ENCODE assay signal across 8 mouse cellular contexts in the genomic region with DNA sequence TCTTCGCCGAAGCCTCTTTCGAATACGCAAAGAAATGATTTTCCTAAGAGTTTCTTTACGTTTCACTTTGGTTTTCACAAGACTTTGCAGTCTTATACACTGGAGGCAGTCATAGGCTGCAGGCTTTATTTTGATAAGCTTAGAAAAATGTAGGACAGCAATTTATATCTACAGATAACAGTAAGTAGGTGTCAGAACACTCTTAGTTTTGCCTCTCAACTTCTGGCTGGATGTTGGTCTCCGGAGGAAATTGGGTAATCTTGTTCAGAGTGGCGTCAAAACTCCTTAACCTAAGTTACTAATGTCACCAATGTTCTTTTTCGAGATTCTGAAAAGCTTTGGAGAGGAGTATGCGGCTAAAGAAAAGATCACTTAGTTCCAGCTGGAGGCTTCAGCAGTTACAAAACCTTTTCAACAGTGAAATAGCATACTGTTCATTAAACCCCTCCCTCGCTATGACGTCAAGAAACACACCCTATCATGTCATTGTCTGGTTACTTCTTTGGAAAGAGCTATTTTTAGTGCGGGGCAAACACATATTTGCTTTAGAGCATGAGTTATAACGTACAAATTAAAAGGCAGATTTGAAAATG. TPM values are rescaled to one million over a fixed set of nuclear protein-coding genes. Genes with fewer than 3 reads are reported as not detected.
DNase-seq lines count a peak whose midpoint lies in the region; ATAC-seq and TF ChIP-seq lines count a peak whose summit lies in the region.

No protein-coding gene starts in this region.

- no peaks in the 10 kb centered on the region for H3K9me3 ChIP-seq in embryonic facial prominence, embryonic 14.5 days (ENCODE audit: control insufficient read depth, low read length)
- no peaks in the 10 kb centered on the region for H3K9me3 ChIP-seq in hindbrain, embryonic 15.5 days

- H3K36me3 ChIP-seq in embryonic facial prominence, embryonic 14.5 days (ENCODE audit: control insufficient read depth, insufficient read depth, low read length), result 0 out of 2 replicates have a peak, but pooled peaks cover 4% of the 10 kb centered on the region
- H3K36me3 ChIP-seq in hindbrain, embryonic 15.5 days, result peaks cover 6% of the 10 kb centered on the region; the same call in 1 of the 2 replicates

- H3K27me3 ChIP-seq in embryonic facial prominence, embryonic 14.5 days (replicated peaks; ENCODE audit: control insufficient read depth, insufficient read depth, low read length), result no peaks in the 10 kb centered on the region
- H3K27me3 ChIP-seq in hindbrain, embryonic 15.5 days, result no peaks in the 10 kb centered on the region

- intact Hi-C loops in gastrocnemius, postnatal 14 days (cut with DNase I; ENCODE audit: low total_unique reads), result no loop called here

- 45% methylated on average over 13 of the region's 13 CpGs for WGBS in embryonic facial prominence, embryonic 14.5 days
- WGBS in hindbrain, embryonic 15.5 days, result 51% methylated on average over 13 of the region's 13 CpGs

- H3K4me3 ChIP-seq in layer of hippocampus, adult 2 months, result peak overlapping the region; percentile 62
- peak overlapping the region; percentile 73 for H3K4me3 ChIP-seq in embryonic facial prominence, embryonic 14.5 days (ENCODE audit: low read depth, low read length)
- peak overlapping the region; percentile 58 for H3K4me3 ChIP-seq in hindbrain, embryonic 15.5 days

- H3K9ac ChIP-seq in embryonic facial prominence, embryonic 14.5 days (ENCODE audit: low read depth, low read length), result peak overlapping the region; percentile 85; the same call in 1 of the 2 replicates
- no peak overlapping the region for H3K9ac ChIP-seq in hindbrain, embryonic 15.5 days

- no peak for DNase-seq in layer of hippocampus, adult 2 months (ENCODE audit: low spot score in 2 of 2)
- no peak for DNase-seq in layer of hippocampus, adult 9-11 months
- no peak for DNase-seq in embryonic facial prominence, embryonic 14.5 days (ENCODE audit: low spot score)
- no peak for DNase-seq in gastrocnemius, adult 8-10 months (ENCODE audit: low spot score in 2 of 2)
- no peak for DNase-seq in gastrocnemius, postnatal 14 days
- DNase-seq in cerebellum, adult 8-10 months, result no peak

- H3K4me2 ChIP-seq in embryonic facial prominence, embryonic 14.5 days (ENCODE audit: low read depth, low read length), result peak overlapping the region; percentile 91
- H3K4me2 ChIP-seq in hindbrain, embryonic 15.5 days, result peak overlapping the region; percentile 54

- ATAC-seq in embryonic facial prominence, embryonic 14.5 days (ENCODE audit: low read depth), result peak; percentile 45; the same call in 1 of the 2 replicates
- peak; percentile 64 for ATAC-seq in hindbrain, embryonic 15.5 days (ENCODE audit: low FRiP score, low read depth)
- ATAC-seq in megakaryocyte-erythroid progenitor cell, adult 5-6 weeks (replicated peaks; ENCODE audit: low FRiP score, low TSS enrichment, poor library complexity, severe bottlenecking), result peak; percentile 63

- TF ChIP-seq CTCF in layer of hippocampus, adult 2 months (conservative IDR thresholded peaks at IDR 0.05), result no peak

- peak overlapping the region; percentile 94 for H3K27ac ChIP-seq in layer of hippocampus, adult 2 months
- peak overlapping the region; percentile 82 for H3K27ac ChIP-seq in embryonic facial prominence, embryonic 14.5 days (replicated peaks; ENCODE audit: low read depth, low read length)
- peak overlapping the region; percentile 89 for H3K27ac ChIP-seq in hindbrain, embryonic 15.5 days (replicated peaks)

- no peaks in the 10 kb centered on the region for H3K4me1 ChIP-seq in embryonic facial prominence, embryonic 14.5 days (ENCODE audit: control insufficient read depth, insufficient read depth, low read length)
- peaks cover 18% of the 10 kb centered on the region for H3K4me1 ChIP-seq in hindbrain, embryonic 15.5 days (replicated peaks)

RNA-seq across cellular contexts. Expression of gene Pmvk, which starts 4.1 kb away (rescaled TPM):
- total RNA-seq in layer of hippocampus, adult 2 months (2021), result 10 to 100 TPM; 30.1 to 30.3 TPM
- 45.7 and 48.6 TPM in 2 replicates for polyA plus RNA-seq in embryonic facial prominence, embryonic 14.5 days (2014; fragmentation: Nextera tagmentation; extraction: Ambion mirVana)
- polyA plus RNA-seq in hindbrain, embryonic 15.5 days (2015; fragmentation: Nextera tagmentation; extraction: Ambion mirVana), result 127 and 130 TPM in 2 replicates
- total RNA-seq in megakaryocyte-erythroid progenitor cell, adult 5-6 weeks (2014; fragmentation: Nextera tagmentation), result 29.1 and 66.3 TPM in 2 replicates
- total RNA-seq in megakaryocyte-erythroid progenitor cell, adult 5-6 weeks (2017), result 28.2 and 33.5 TPM in 2 replicates
- 1 to 10 TPM; 4.8 to 8.6 (median 6.6) TPM for total RNA-seq in gastrocnemius, adult 8-10 months (2022)
- total RNA-seq in gastrocnemius, postnatal 14 days (2021), result 1 to 10 TPM; 4.6 to 6.3 TPM

RNA-seq across cellular contexts. Expression of gene Pbxip1, which starts 22.0 kb away (rescaled TPM):
- 10 to 100 TPM; 38.9 to 41.8 TPM for total RNA-seq in layer of hippocampus, adult 2 months (2021)
- 24.1 and 25.9 TPM in 2 replicates for polyA plus RNA-seq in embryonic facial prominence, embryonic 14.5 days (2014; fragmentation: Nextera tagmentation; extraction: Ambion mirVana)
- polyA plus RNA-seq in hindbrain, embryonic 15.5 days (2015; fragmentation: Nextera tagmentation; extraction: Ambion mirVana), result 18.1 and 20.4 TPM in 2 replicates
- 7.5 and 8.2 TPM in 2 replicates for total RNA-seq in megakaryocyte-erythroid progenitor cell, adult 5-6 weeks (2014; fragmentation: Nextera tagmentation)
- total RNA-seq in megakaryocyte-erythroid progenitor cell, adult 5-6 weeks (2017), result 14.6 and 30.4 TPM in 2 replicates
- total RNA-seq in gastrocnemius, adult 8-10 months (2022), result 100 to 1,000 TPM; 248 to 302 (median 260) TPM
- total RNA-seq in gastrocnemius, postnatal 14 days (2021), result 100 to 1,000 TPM; 163 to 164 TPM

RNA-seq across cellular contexts. Expression of gene Pygo2, which starts 28.5 kb away (rescaled TPM):
- 10 to 100 TPM; 55.5 to 61.9 TPM for total RNA-seq in layer of hippocampus, adult 2 months (2021)
- 49.2 and 51.6 TPM in 2 replicates for polyA plus RNA-seq in embryonic facial prominence, embryonic 14.5 days (2014; fragmentation: Nextera tagmentation; extraction: Ambion mirVana)
- polyA plus RNA-seq in hindbrain, embryonic 15.5 days (2015; fragmentation: Nextera tagmentation; extraction: Ambion mirVana), result 43.1 and 45.8 TPM in 2 replicates
- total RNA-seq in megakaryocyte-erythroid progenitor cell, adult 5-6 weeks (2014; fragmentation: Nextera tagmentation), result 38.5 and 42.2 TPM in 2 replicates
- total RNA-seq in megakaryocyte-erythroid progenitor cell, adult 5-6 weeks (2017), result 9.6 and 19.9 TPM in 2 replicates
- total RNA-seq in gastrocnemius, adult 8-10 months (2022), result 10 to 100 TPM in 3 of 4 experiments, 1 to 10 TPM in 1; 9.2 to 12.3 (median 10.1) TPM
- 10 to 100 TPM; 10.8 to 13.6 TPM for total RNA-seq in gastrocnemius, postnatal 14 days (2021)

RNA-seq across cellular contexts. Expression of gene Shc1, which starts 40.2 kb away (rescaled TPM):
- 10 to 100 TPM; 12.2 to 14.3 TPM for total RNA-seq in layer of hippocampus, adult 2 months (2021)
- 74.0 and 75.2 TPM in 2 replicates for polyA plus RNA-seq in embryonic facial prominence, embryonic 14.5 days (2014; fragmentation: Nextera tagmentation; extraction: Ambion mirVana)
- polyA plus RNA-seq in hindbrain, embryonic 15.5 days (2015; fragmentation: Nextera tagmentation; extraction: Ambion mirVana), result 20.0 and 21.8 TPM in 2 replicates
- total RNA-seq in megakaryocyte-erythroid progenitor cell, adult 5-6 weeks (2014; fragmentation: Nextera tagmentation), result 95.9 and 113 TPM in 2 replicates
- 40.2 and 68.5 TPM in 2 replicates for total RNA-seq in megakaryocyte-erythroid progenitor cell, adult 5-6 weeks (2017)
- 10 to 100 TPM; 14.1 to 20.6 (median 17.7) TPM for total RNA-seq in gastrocnemius, adult 8-10 months (2022)
- 10 to 100 TPM; 35.9 to 38.8 TPM for total RNA-seq in gastrocnemius, postnatal 14 days (2021)

RNA-seq across cellular contexts. Expression of gene Cks1b, which starts 40.3 kb away (rescaled TPM):
- total RNA-seq in layer of hippocampus, adult 2 months (2021), result 1 to 10 TPM; 1.4 to 2.7 TPM
- 380 and 425 TPM in 2 replicates for polyA plus RNA-seq in embryonic facial prominence, embryonic 14.5 days (2014; fragmentation: Nextera tagmentation; extraction: Ambion mirVana)
- polyA plus RNA-seq in hindbrain, embryonic 15.5 days (2015; fragmentation: Nextera tagmentation; extraction: Ambion mirVana), result 95.9 and 110 TPM in 2 replicates
- 185 and 237 TPM in 2 replicates for total RNA-seq in megakaryocyte-erythroid progenitor cell, adult 5-6 weeks (2014; fragmentation: Nextera tagmentation)
- 127 and 184 TPM in 2 replicates for total RNA-seq in megakaryocyte-erythroid progenitor cell, adult 5-6 weeks (2017)
- 1 to 10 TPM; 2.3 to 3.4 (median 2.6) TPM for total RNA-seq in gastrocnemius, adult 8-10 months (2022)
- total RNA-seq in gastrocnemius, postnatal 14 days (2021), result 10 to 100 TPM in 1 of 2 experiments, 1 to 10 TPM in 1; 9.6 to 14.4 TPM
